Mouse (Mus musculus) lung, adult 2 months (tissue): Measurements from ENCODE around the gene Tnfaip8l2.

Source experiments
- CTCF ChIP-seq: fragments of 200-500 bp; IDR thresholded peaks from 2 replicates; pipeline ENCODE4 v1.5.1; 2011; ENCODE audit warnings: mild to moderate bottlenecking, low read length, control low read depth; ENCODE audit not compliant: insufficient read depth
- POLR2A ChIP-seq: fragments of 200-500 bp; IDR thresholded peaks from 2 replicates; pipeline ENCODE4 v1.6.1; 2011; ENCODE audit warnings: low read depth, mild to moderate bottlenecking, control low read depth, low read length, borderline replicate concordance; ENCODE audit errors: extremely low read depth

GRCm38 (mm10) chr3:95161618-95162344 lies 19.6 kb upstream of the Tnfaip8l2 start:
- TF ChIP-seq POLR2A (no peak), CTCF (no peak)
